Mouse (Mus musculus): ENCODE measurements around the gene Trp53bp2. TPM values are rescaled to one million over a fixed set of nuclear protein-coding genes. Genes with fewer than 3 reads are reported as not detected.

Gene Trp53bp2
- polyA plus RNA-seq, 1 experiment from 2014 or later = 18.7 TPM

DNA sequence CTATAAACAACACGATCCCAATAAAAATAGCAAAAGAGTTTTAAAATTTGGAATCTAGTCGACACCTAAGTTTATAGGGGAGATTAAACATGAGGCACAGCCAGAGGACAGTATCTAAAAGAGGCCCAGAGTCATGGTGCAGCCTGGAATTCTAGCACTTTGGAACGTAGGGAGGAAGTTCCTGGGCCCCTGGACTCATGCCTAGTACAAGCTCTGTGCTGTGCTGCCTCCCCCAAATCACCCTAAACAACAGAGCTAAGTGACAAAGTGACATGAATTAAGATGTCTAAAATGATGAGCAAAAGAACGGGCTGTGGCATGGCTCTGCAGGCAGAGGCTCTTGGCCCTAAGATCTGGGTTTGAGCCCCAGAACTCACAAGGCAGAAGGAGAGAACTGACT lies 88.8 kb downstream of the Trp53bp2 start:
- Histone ChIP-seq H3K4me3 (replicated peaks; ENCODE audit: low read length) (no peak overlapping the region), H3K4me1 (ENCODE audit: control insufficient read depth, insufficient read depth, low read length) (peaks cover 41% of the 10 kb centered on the region), H3K4me2 (ENCODE audit: low read depth, low read length) (no peak overlapping the region), H3K36me3 (ENCODE audit: control insufficient read depth, insufficient read depth, low read length) (no peaks in the 10 kb centered on the region), H3K27me3 (ENCODE audit: control insufficient read depth, insufficient read depth, low read length) (no peaks in the 10 kb centered on the region), H3K9me3 (replicated peaks; ENCODE audit: control insufficient read depth, low read length) (no peaks in the 10 kb centered on the region), H3K9ac (ENCODE audit: low read length) (no peak overlapping the region), H3K27ac (ENCODE audit: low read length) (0 out of 2 replicates have a peak overlapping the region, but pooled peaks have one; percentile 4)
- WGBS = 48% methylated on average over 4 of the region's 4 CpGs
- ATAC-seq (ENCODE audit: insufficient read depth, low FRiP score) = no peak

DNA sequence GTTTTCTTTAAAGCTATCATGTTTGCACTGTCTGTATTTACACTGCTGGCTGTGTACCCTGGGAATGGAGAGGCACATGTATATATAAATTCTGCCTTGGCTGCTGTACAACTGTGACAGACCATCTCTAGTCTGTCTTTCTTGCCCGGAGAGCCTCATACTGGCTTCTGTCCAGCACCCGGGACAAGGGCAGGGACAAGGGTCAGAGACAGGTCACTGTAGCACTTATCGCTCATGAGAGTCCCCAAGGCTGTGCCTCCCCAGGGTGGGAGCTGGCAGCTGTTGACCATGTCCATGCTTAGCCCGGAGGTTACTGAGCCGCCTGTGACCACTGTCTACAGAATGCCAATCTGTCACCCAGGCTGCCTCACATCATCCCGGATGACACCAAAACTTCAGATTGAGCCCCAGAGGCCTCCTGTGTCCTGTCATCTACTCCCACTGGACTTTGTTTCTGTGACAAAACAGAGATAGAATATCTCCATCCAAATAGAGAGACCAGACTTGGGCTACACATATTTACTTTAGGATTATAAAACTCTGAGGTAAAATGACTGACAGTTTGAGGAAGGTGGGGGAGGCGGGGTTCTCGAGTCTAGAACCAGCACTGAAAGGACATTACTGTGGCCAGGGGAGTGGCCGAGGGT lies 90.6 kb downstream of the Trp53bp2 start:
- Histone ChIP-seq H3K4me3 (replicated peaks; ENCODE audit: low read length) (no peak overlapping the region), H3K4me1 (ENCODE audit: control insufficient read depth, insufficient read depth, low read length) (peaks cover 58% of the 10 kb centered on the region)
- WGBS = 47% methylated on average over 9 of the region's 9 CpGs

DNA sequence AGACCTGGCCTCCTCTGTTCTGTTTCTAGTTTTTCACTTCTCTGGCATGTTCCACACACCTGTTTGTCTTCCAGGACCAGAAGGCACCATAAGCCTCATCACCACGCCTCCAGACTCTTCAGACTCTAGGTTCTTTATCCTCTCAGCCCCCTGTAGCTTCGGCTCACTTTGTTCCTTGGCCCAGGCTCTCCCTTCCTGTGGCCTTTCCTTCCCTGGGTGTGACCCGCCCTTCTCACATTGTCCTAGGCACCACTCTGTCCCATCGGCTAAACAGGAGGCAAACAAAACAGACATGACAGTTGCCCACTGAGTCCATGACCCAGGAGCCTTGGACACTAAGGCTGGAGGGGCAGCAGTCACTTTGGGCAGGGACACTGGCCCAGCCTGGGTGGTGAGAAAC lies 91.3 kb downstream of the Trp53bp2 start:
- WGBS = 68% methylated on average over 4 of the region's 4 CpGs
- no peaks in the 10 kb centered on the region for H3K36me3 ChIP-seq (ENCODE audit: control insufficient read depth, insufficient read depth, low read length)
- no peaks in the 10 kb centered on the region for H3K9me3 ChIP-seq (replicated peaks; ENCODE audit: control insufficient read depth, low read length)
- H3K4me1 ChIP-seq (ENCODE audit: control insufficient read depth, insufficient read depth, low read length) = peaks cover 56% of the 10 kb centered on the region
- no peak for ATAC-seq (ENCODE audit: insufficient read depth, low FRiP score)
- no peaks in the 10 kb centered on the region for H3K27me3 ChIP-seq (ENCODE audit: control insufficient read depth, insufficient read depth, low read length)
- no peak overlapping the region for H3K4me3 ChIP-seq (replicated peaks; ENCODE audit: low read length)
- 0 out of 2 replicates have a peak overlapping the region, but pooled peaks have one; percentile 4 for H3K9ac ChIP-seq (ENCODE audit: low read length)
- H3K27ac ChIP-seq (ENCODE audit: low read length) = peak overlapping the region; percentile 49
- no peak overlapping the region for H3K4me2 ChIP-seq (ENCODE audit: low read depth, low read length)

More for the DNA sequence above, 90.6 kb downstream of the Trp53bp2 start:
- Histone ChIP-seq H3K9ac (ENCODE audit: low read length) (0 out of 2 replicates have a peak overlapping the region, but pooled peaks have one; percentile 4), H3K9me3 (replicated peaks; ENCODE audit: control insufficient read depth, low read length) (no peaks in the 10 kb centered on the region), H3K36me3 (ENCODE audit: control insufficient read depth, insufficient read depth, low read length) (no peaks in the 10 kb centered on the region), H3K4me2 (ENCODE audit: low read depth, low read length) (no peak overlapping the region), H3K27me3 (ENCODE audit: control insufficient read depth, insufficient read depth, low read length) (no peaks in the 10 kb centered on the region), H3K27ac (ENCODE audit: low read length) (peak overlapping the region; percentile 41; the same call in 1 of the 2 replicates)
- ATAC-seq (ENCODE audit: insufficient read depth, low FRiP score) = no peak

DNA sequence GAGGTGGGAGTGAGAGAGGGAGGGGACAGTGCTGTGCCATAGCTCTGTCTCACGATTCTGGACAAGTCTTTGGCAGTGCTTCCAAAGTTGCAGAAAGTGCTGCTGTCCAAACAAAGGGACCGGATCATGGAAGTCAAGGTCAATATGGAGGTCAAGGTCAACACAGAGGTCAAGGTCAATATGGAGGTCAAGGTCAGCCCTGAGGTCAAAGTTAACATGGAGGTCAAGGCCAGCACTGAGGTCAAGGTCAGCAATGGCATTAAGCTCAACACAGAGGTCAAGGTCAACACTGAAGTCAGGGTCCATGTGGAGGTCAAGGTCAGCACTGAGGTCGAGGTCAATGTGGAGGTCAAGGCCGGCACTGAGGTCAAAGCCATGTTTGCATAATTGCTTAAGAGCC lies 91.9 kb downstream of the Trp53bp2 start:
- H3K4me2 ChIP-seq (ENCODE audit: low read depth, low read length) = no peak overlapping the region
- H3K27me3 ChIP-seq (ENCODE audit: control insufficient read depth, insufficient read depth, low read length) = no peaks in the 10 kb centered on the region
- no peak overlapping the region for H3K4me3 ChIP-seq (replicated peaks; ENCODE audit: low read length)
- no peaks in the 10 kb centered on the region for H3K36me3 ChIP-seq (ENCODE audit: control insufficient read depth, insufficient read depth, low read length)
- no peaks in the 10 kb centered on the region for H3K9me3 ChIP-seq (replicated peaks; ENCODE audit: control insufficient read depth, low read length)
- H3K9ac ChIP-seq (ENCODE audit: low read length) = no peak overlapping the region
- ATAC-seq (ENCODE audit: insufficient read depth, low FRiP score) = no peak
- no peak overlapping the region for H3K27ac ChIP-seq (ENCODE audit: low read length)
- H3K4me1 ChIP-seq (ENCODE audit: control insufficient read depth, insufficient read depth, low read length) = peaks cover 55% of the 10 kb centered on the region
- WGBS = 75% methylated on average over 4 of the region's 4 CpGs

DNA sequence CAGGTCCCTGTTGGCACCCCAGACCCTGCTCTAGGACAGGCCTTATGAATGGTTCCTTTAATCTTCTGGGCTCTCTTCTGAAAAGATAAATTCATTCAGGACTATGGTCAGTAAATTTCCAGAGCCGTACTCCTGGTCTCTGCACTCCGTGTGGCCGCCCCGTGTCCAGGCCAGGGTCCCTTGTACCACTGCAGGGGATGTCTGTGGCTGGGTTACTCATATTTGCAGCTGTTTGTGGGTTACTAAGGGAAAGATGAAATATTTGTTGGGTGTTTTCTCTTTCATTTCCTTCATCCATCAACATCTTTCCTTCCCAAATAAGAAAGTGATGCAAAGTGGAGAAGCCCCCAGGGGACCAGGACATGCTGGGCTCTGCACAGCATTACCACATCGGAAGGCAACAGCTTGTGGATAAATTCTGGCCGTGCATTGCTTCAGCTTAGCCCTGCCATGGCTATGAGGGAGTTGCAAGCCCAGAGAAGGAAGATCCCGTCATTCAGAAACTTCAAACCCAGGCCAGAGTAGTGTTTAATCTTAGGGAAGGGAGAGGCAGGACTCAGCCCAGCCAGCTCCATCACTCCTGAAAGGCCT lies 92.9 kb downstream of the Trp53bp2 start:
- H3K4me3 ChIP-seq (replicated peaks; ENCODE audit: low read length) = no peak overlapping the region
- H3K4me2 ChIP-seq (ENCODE audit: low read depth, low read length) = no peak overlapping the region
- H3K27me3 ChIP-seq (ENCODE audit: control insufficient read depth, insufficient read depth, low read length) = no peaks in the 10 kb centered on the region
- H3K36me3 ChIP-seq (ENCODE audit: control insufficient read depth, insufficient read depth, low read length) = no peaks in the 10 kb centered on the region
- H3K9me3 ChIP-seq (replicated peaks; ENCODE audit: control insufficient read depth, low read length) = no peaks in the 10 kb centered on the region
- no peak overlapping the region for H3K27ac ChIP-seq (ENCODE audit: low read length)
- 84% methylated on average over 7 of the region's 7 CpGs for WGBS
- H3K4me1 ChIP-seq (ENCODE audit: control insufficient read depth, insufficient read depth, low read length) = peaks cover 61% of the 10 kb centered on the region
- no peak overlapping the region for H3K9ac ChIP-seq (ENCODE audit: low read length)
- ATAC-seq (ENCODE audit: insufficient read depth, low FRiP score) = no peak

DNA sequence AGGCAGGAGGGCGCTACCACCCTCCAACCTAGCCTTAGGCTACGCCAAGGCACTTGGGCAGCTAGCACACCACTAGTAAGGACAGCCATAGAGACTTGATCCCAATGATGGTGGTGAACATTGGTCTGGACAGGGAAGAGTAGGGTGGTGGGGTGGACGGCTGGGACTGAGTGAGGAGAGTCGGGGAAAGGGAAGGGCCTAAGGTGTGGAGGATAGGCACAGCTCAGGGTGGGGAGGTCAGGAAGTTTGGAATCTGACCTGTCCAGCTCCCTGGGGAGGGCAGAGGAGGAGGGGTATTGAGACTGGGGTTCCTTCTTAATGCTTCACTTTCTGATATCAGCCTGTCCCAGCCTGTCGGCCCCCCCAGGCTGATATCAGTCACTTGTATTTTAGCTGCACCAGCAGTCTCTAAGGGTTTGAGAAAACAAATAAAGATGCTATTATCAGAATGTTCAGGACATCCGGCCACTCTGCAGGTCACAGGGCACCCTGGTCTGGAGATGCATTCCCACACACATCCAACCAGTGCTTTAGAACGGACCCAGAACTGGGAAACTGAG lies 93.6 kb downstream of the Trp53bp2 start:
- Histone ChIP-seq H3K4me1 (ENCODE audit: control insufficient read depth, insufficient read depth, low read length) (peaks cover 54% of the 10 kb centered on the region), H3K9me3 (replicated peaks; ENCODE audit: control insufficient read depth, low read length) (no peaks in the 10 kb centered on the region), H3K27ac (ENCODE audit: low read length) (no peak overlapping the region), H3K9ac (ENCODE audit: low read length) (no peak overlapping the region; the same call in 1 of the 2 replicates), H3K27me3 (ENCODE audit: control insufficient read depth, insufficient read depth, low read length) (no peaks in the 10 kb centered on the region), H3K4me2 (ENCODE audit: low read depth, low read length) (no peak overlapping the region), H3K4me3 (replicated peaks; ENCODE audit: low read length) (no peak overlapping the region), H3K36me3 (ENCODE audit: control insufficient read depth, insufficient read depth, low read length) (no peaks in the 10 kb centered on the region)
- 82% methylated on average over 7 of the region's 7 CpGs for WGBS
- ATAC-seq (ENCODE audit: insufficient read depth, low FRiP score) = no peak

DNA sequence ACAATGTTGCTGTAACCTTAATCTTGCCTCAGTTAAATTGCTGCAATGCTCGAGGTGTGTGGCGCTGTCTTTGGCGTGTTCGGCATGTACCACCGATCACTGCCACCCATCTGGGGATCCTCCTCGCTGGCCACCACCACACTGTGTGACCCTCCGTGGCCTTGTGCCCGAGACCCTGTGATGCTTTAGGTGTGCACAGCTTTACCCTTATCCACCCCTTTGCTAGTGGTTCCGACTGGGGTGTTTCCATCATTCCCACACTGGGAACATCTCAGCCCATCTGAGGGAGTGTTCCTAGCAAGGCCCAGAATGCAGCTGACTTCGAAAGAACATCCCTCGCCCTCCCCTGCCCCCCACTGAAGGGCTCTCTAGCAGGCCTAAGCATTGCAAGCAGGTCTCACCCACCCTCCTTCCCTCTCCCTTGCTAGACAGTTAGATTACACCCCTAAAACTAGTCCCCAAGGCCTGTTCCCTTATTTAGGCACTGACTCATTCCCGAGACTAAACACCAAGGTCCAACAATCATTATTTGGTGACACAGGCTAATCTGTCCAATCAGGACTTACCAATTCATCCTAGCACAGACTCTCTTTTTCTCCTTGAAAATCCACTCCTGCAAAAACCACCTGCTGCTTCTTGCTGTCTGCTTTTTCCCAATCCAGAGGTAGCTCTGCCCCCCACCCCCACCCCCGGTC lies 94.4 kb downstream of the Trp53bp2 start:
- no peaks in the 10 kb centered on the region for H3K9me3 ChIP-seq (replicated peaks; ENCODE audit: control insufficient read depth, low read length)
- no peak for ATAC-seq (ENCODE audit: insufficient read depth, low FRiP score)
- H3K27ac ChIP-seq (ENCODE audit: low read length) = peak overlapping the region; percentile 79; the same call in 1 of the 2 replicates
- H3K9ac ChIP-seq (ENCODE audit: low read length) = peak overlapping the region; percentile 19; the same call in 1 of the 2 replicates
- H3K4me1 ChIP-seq (ENCODE audit: control insufficient read depth, insufficient read depth, low read length) = peaks cover 50% of the 10 kb centered on the region
- 75% methylated on average over 13 of the region's 13 CpGs for WGBS
- no peaks in the 10 kb centered on the region for H3K36me3 ChIP-seq (ENCODE audit: control insufficient read depth, insufficient read depth, low read length)
- H3K4me2 ChIP-seq (ENCODE audit: low read depth, low read length) = no peak overlapping the region
- no peaks in the 10 kb centered on the region for H3K27me3 ChIP-seq (ENCODE audit: control insufficient read depth, insufficient read depth, low read length)
- H3K4me3 ChIP-seq (replicated peaks; ENCODE audit: low read length) = no peak overlapping the region

DNA sequence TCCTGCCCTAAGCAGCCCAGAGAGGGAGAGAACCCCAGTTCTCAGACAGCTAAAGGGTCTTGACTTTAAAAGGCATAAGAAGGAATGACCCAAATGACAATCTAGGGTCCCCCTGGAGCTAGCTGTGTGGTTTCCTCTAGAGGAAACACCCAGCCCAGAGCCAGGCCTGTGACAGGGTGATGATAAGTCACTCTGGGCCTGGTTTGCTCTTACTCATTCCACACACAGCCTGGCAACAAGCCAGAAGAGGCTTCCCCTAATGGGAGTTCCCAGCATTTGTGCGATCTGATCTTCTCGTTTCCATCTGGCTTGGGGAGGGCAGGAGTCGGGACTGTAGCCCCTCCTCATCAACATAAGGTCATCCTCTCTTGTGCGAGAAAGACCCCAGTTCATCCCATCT lies 95.3 kb downstream of the Trp53bp2 start:
- H3K36me3 ChIP-seq (ENCODE audit: control insufficient read depth, insufficient read depth, low read length) = no peaks in the 10 kb centered on the region
- ATAC-seq (ENCODE audit: insufficient read depth, low FRiP score) = peak; percentile 63
- H3K4me2 ChIP-seq (ENCODE audit: low read depth, low read length) = peak overlapping the region; percentile 32; the same call in 1 of the 2 replicates
- H3K4me3 ChIP-seq (replicated peaks; ENCODE audit: low read length) = no peak overlapping the region
- peak overlapping the region; percentile 49; the same call in 1 of the 2 replicates for H3K9ac ChIP-seq (ENCODE audit: low read length)
- H3K9me3 ChIP-seq (replicated peaks; ENCODE audit: control insufficient read depth, low read length) = no peaks in the 10 kb centered on the region
- 13% methylated on average over 4 of the region's 4 CpGs for WGBS
- H3K27me3 ChIP-seq (ENCODE audit: control insufficient read depth, insufficient read depth, low read length) = no peaks in the 10 kb centered on the region
- H3K4me1 ChIP-seq (ENCODE audit: control insufficient read depth, insufficient read depth, low read length) = peaks cover 49% of the 10 kb centered on the region
- H3K27ac ChIP-seq (ENCODE audit: low read length) = peak overlapping the region; percentile 79

DNA sequence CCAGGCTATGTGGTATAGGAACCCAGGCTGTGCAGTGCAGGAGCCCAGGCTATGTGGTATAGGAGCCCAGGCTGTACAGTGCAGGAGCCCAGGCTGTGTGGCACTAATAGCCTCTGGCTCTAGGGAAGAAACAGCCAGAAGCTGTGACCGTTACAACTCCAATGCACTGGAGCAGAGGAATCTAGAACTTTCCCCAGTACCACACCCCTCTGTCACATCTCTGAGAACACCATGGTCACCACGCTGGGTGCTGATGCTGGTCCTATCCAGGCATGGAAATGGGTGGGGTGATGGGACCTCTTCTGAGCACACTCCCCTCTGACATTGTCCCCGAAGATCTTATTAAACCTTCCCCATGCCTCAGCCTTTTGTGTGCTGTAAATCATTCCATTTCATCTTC lies 96.3 kb downstream of the Trp53bp2 start:
- H3K36me3 ChIP-seq (ENCODE audit: control insufficient read depth, insufficient read depth, low read length) = 0 out of 2 replicates have a peak, but pooled peaks cover 6% of the 10 kb centered on the region
- H3K9ac ChIP-seq (ENCODE audit: low read length) = no peak overlapping the region
- no peak overlapping the region for H3K4me2 ChIP-seq (ENCODE audit: low read depth, low read length)
- WGBS = 90% methylated on average over 3 of the region's 3 CpGs
- peaks cover 38% of the 10 kb centered on the region for H3K4me1 ChIP-seq (ENCODE audit: control insufficient read depth, insufficient read depth, low read length)
- H3K27me3 ChIP-seq (ENCODE audit: control insufficient read depth, insufficient read depth, low read length) = no peaks in the 10 kb centered on the region
- H3K9me3 ChIP-seq (replicated peaks; ENCODE audit: control insufficient read depth, low read length) = no peaks in the 10 kb centered on the region
- H3K27ac ChIP-seq (ENCODE audit: low read length) = no peak overlapping the region
- ATAC-seq (ENCODE audit: insufficient read depth, low FRiP score) = no peak
- H3K4me3 ChIP-seq (replicated peaks; ENCODE audit: low read length) = no peak overlapping the region

All from stomach, embryonic 16.5 days (tissue).